Mouse (Mus musculus): Measurements from ENCODE around the gene Sfta2. TPM values are rescaled to one million over a fixed set of nuclear protein-coding genes. Genes with fewer than 3 reads are reported as not detected.

Gene Sfta2
- total and polyA plus RNA-seq, 3 experiments: not detected

DNA sequence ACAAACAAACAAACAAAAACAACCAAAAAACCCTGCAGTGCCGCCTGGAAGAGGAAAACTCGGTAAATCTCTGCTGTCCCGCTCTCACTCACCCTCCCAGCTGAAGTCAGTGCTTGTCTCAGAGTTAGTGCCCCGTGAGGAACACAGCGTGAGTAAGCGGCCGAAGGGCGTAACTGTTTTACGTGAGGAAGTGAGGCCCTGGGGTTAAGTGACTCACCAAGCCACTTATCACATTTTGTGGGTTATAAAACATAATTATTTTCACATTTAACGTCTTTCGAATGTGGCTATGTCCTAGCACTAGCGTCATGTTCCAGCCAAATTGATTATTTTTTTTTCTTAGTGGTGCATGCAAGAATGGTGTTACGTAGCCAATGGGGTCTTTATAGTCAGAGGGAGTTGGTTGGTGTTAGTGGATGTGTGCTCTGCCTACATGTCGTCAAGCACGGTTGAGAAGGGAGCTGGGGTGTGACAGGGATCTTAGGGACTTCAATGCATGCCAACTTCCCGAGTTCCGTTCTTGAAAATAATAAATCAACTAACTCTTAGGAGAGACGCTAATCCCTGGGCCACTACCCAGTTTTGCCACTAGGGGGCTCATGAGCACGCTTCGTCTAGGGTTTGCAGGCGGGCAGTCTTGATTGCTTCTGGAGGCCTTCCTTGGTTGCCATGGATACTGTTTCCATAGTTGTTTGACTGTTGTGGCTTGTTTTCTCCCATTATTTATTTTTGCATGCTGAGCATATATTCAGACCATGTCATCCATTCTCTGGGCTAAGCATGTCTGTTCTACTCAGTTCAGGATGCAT is 10.7 kb upstream of the Sfta2 start (continued):
- no peak for TF ChIP-seq TCF12 (IDR thresholded peaks at IDR 0.05; ENCODE audit: low read depth, low read length)
- TF ChIP-seq USF1 (IDR thresholded peaks at IDR 0.05; ENCODE audit: low read depth, low read length): no peak
- TF ChIP-seq MAZ (IDR thresholded peaks at IDR 0.05; ENCODE audit: low read depth, low read length): no peak
- no peak for TF ChIP-seq CHD1 (IDR thresholded peaks at IDR 0.05; ENCODE audit: low read depth, low read length)
- TF ChIP-seq TAL1 (IDR thresholded peaks at IDR 0.05; ENCODE audit: low read length): no peak
- TF ChIP-seq CHD2 (IDR thresholded peaks at IDR 0.05; ENCODE audit: low read length): no peak
- TF ChIP-seq HCFC1 (IDR thresholded peaks at IDR 0.05; ENCODE audit: low read depth, low read length): no peak
- TF ChIP-seq POLR2AphosphoS2 (IDR thresholded peaks at IDR 0.05; ENCODE audit: low read length): no peak
- TF ChIP-seq NELFE (IDR thresholded peaks at IDR 0.05; ENCODE audit: low read depth, low read length): no peak
- TF ChIP-seq MYC (IDR thresholded peaks at IDR 0.05; ENCODE audit: low read depth, low read length): peak; percentile 47; the same call in 1 of the 2 replicates
- peak; percentile 17; the same call in 1 of the 2 replicates for TF ChIP-seq BHLHE40 (IDR thresholded peaks at IDR 0.05; ENCODE audit: borderline replicate concordance, low read depth, low read length)
- TF ChIP-seq GABPA (IDR thresholded peaks at IDR 0.05; ENCODE audit: low read depth, low read length): no peak
- no peak for TF ChIP-seq USF2 (IDR thresholded peaks at IDR 0.05; ENCODE audit: borderline replicate concordance in 1 of 2, insufficient read depth in 1 of 2, low read depth in 1 of 2, low read length in 2 of 2)
- TF ChIP-seq MAFK (IDR thresholded peaks at IDR 0.05; ENCODE audit: borderline replicate concordance, low read depth, low read length): no peak
- TF ChIP-seq NRF1 (IDR thresholded peaks at IDR 0.05; ENCODE audit: insufficient read depth, low read depth, low read length, poor library complexity, severe bottlenecking): no peak
- no peak for TF ChIP-seq MEF2A (IDR thresholded peaks at IDR 0.05; ENCODE audit: extremely low read depth, insufficient replicate concordance, low read depth, low read length, poor library complexity, severe bottlenecking)
- peak; percentile 80 to 97 (median 81) for TF ChIP-seq CTCF (IDR thresholded peaks at IDR 0.05 in 2 of 3, conservative IDR thresholded peaks at IDR 0.05 in 1 of 3; ENCODE audit: control insufficient read depth in 1 of 3, insufficient read depth in 1 of 3, low read depth in 2 of 3, low read length in 3 of 3, poor library complexity in 1 of 3, severe bottlenecking in 1 of 3)
- TF ChIP-seq MYB (IDR thresholded peaks at IDR 0.05; ENCODE audit: low read depth, low read length): no peak
- TF ChIP-seq RCOR1 (IDR thresholded peaks at IDR 0.05; ENCODE audit: low read depth, low read length): peak; percentile 81
- TF ChIP-seq UBTF (IDR thresholded peaks at IDR 0.05; ENCODE audit: borderline replicate concordance, insufficient read depth, low read depth, low read length): no peak
- TF ChIP-seq POLR2AphosphoS5 (IDR thresholded peaks at IDR 0.05; ENCODE audit: borderline replicate concordance, low read depth, low read length): no peak

- H3K9me3 ChIP-seq (replicated peaks; ENCODE audit: insufficient read depth, low read length): no peaks in the 10 kb centered on the region
- H3K9ac ChIP-seq (ENCODE audit: control insufficient read depth, low read depth, low read length, poor library complexity, severe bottlenecking): no peak overlapping the region
- H3K27ac ChIP-seq (ENCODE audit: control insufficient read depth, low read depth, low read length): no peak overlapping the region
- no peak for DNase-seq (ENCODE audit: low read depth, low spot score)
- peaks cover 0 to 10% of the 10 kb centered on the region in 2 experiments; a peak in 1 of 4 replicates for H3K4me1 ChIP-seq (ENCODE audit: control insufficient read depth in 1 of 2, insufficient read depth in 2 of 2, low read length in 2 of 2)
- TF ChIP-seq ZNF384 (IDR thresholded peaks at IDR 0.05; ENCODE audit: low read depth, low read length): no peak
- H3K79me2 ChIP-seq (ENCODE audit: control insufficient read depth, insufficient read depth, low read length, poor library complexity): no peaks in the 10 kb centered on the region
- no peak overlapping the region for H3K4me3 ChIP-seq (ENCODE audit: control insufficient read depth in 1 of 2, insufficient read depth in 1 of 2, low read depth in 2 of 2, low read length in 2 of 2)
- 0 out of 4 replicates have a peak, but pooled peaks cover 0 to 2% of the 10 kb centered on the region in 2 experiments for H3K36me3 ChIP-seq (ENCODE audit: control insufficient read depth in 1 of 2, insufficient read depth in 2 of 2, low read length in 2 of 2)
- H3K27me3 ChIP-seq (ENCODE audit: control insufficient read depth in 1 of 2, insufficient read depth in 2 of 2, low read length in 2 of 2): no peaks in the 10 kb centered on the region; a peak in 2 of 4 replicates
These were observed 10.2 kb upstream of the Sfta2 start for GRCm38 (mm10) chr17:35591219-35591578.
